Mouse (Mus musculus) E14TG2a.4 (cell line): Measurements from ENCODE around the gene Emilin3.

Experiments
- CTCF ChIP-seq: conservative IDR thresholded peaks from 2 replicates; pipeline ENCODE4 v1.5.1; 2014; ENCODE audit warnings: low read length
- POU5F1 ChIP-seq: IDR thresholded peaks from 2 replicates; pipeline ENCODE4 v1.6.1; 2014; ENCODE audit warnings: low read length, borderline replicate concordance

DNA sequence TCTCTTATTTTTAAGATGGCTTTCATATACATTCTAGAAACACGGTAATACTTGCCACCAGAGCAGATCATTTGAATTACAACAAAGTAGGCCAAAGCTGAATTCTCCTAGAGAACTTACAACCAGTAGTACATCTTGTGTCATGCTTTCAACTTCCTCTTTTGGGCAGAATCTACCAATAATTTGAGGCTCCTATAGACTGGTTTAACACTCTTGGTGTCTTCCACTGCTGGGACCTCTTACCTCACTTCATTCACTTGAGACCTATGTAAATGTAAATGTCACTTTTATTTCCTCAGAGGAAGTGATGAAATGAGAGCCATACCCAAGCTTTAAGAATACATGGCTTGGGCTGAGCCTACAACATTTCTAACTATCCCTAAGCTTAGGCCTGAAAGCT is 48.0 kb downstream of the Emilin3 start:
- no peak for TF ChIP-seq CTCF
- no peak for TF ChIP-seq POU5F1
